Mouse (Mus musculus) neural tube, embryonic 11.5 days (tissue): Measurements from ENCODE around the gene Zc3hc1. TPM values are rescaled to one million over a fixed set of nuclear protein-coding genes. Genes with fewer than 3 reads are reported as not detected.
A peak's percentile ranks its signal among the peaks of the same experiment; 100 is the strongest.

Experiments used
- ATAC-seq: fragments of 200-750 bp; cut with Nextera tagmentation; 2 replicates; pipeline ENCODE4 v1.8.0; 2017; ENCODE audit warnings: moderate number of reproducible peaks, mild to moderate bottlenecking, moderate TSS enrichment, moderate library complexity; ENCODE audit not compliant: insufficient read depth, low FRiP score, low TSS enrichment
- DNase-seq: peaks from one replicate; pipeline ENCODE4 v3.0.0-alpha.2; 2015; ENCODE audit warnings: low spot score
- H3K27ac ChIP-seq: fragments of 300-500 bp; sonication (generic); 2 replicates; pipeline ENCODE4 v1.5.1; 2014; ENCODE audit warnings: low read depth, mild to moderate bottlenecking, low read length
- H3K27me3 ChIP-seq: fragments of 300-500 bp; sonication (generic); 2 replicates; pipeline ENCODE4 v1.6.1; 2014; ENCODE audit warnings: mild to moderate bottlenecking, low read length, mixed read lengths; ENCODE audit not compliant: control insufficient read depth, insufficient read depth
- H3K36me3 ChIP-seq: fragments of 300-500 bp; sonication (generic); 2 replicates; pipeline ENCODE4 v1.6.1; 2014; ENCODE audit warnings: mild to moderate bottlenecking, low read length, moderate library complexity, mixed read lengths; ENCODE audit not compliant: control insufficient read depth, insufficient read depth
- H3K4me1 ChIP-seq: fragments of 300-500 bp; sonication (generic); 2 replicates; pipeline ENCODE4 v1.6.1; 2014; ENCODE audit warnings: low read length, mixed read lengths; ENCODE audit not compliant: control insufficient read depth, insufficient read depth
- H3K4me2 ChIP-seq: fragments of 300-500 bp; sonication (generic); 2 replicates; pipeline ENCODE4 v1.6.1; 2014; ENCODE audit warnings: low read depth, mild to moderate bottlenecking, moderate library complexity
- H3K4me3 ChIP-seq: fragments of 300-500 bp; sonication (generic); 2 replicates; pipeline ENCODE4 v1.5.1; 2014; ENCODE audit warnings: low read depth, low read length
- H3K9ac ChIP-seq: fragments of 300-500 bp; sonication (generic); 2 replicates; pipeline ENCODE4 v1.6.1; 2014; ENCODE audit warnings: mild to moderate bottlenecking, low read length
- H3K9me3 ChIP-seq: fragments of 300-500 bp; sonication (generic); 2 replicates; pipeline ENCODE4 v1.6.1; 2016; ENCODE audit warnings: low read length; ENCODE audit not compliant: control insufficient read depth
- WGBS: fragments of 180-500 bp; shearing (Covaris S2); extraction: QIAGEN DNeasy Blood & Tissue Kit; methylation state at CpG from one replicate; pipeline ENCODE4 v1.1.7; 2014; 5-methylcytosine and 5-hydroxymethylcytosine counted together
- polyA plus RNA-seq: library from polyadenylated mRNA; unstranded; fragments of >200 nt; fragmentation: Nextera tagmentation; extraction: Ambion mirVana; gene quantifications from 2 replicates; pipeline ENCODE4 v1.2.1, GENCODE M21; 2014

The Zc3hc1 gene
- 72.3 and 73.7 TPM in 2 replicates for polyA plus RNA-seq

DNA sequence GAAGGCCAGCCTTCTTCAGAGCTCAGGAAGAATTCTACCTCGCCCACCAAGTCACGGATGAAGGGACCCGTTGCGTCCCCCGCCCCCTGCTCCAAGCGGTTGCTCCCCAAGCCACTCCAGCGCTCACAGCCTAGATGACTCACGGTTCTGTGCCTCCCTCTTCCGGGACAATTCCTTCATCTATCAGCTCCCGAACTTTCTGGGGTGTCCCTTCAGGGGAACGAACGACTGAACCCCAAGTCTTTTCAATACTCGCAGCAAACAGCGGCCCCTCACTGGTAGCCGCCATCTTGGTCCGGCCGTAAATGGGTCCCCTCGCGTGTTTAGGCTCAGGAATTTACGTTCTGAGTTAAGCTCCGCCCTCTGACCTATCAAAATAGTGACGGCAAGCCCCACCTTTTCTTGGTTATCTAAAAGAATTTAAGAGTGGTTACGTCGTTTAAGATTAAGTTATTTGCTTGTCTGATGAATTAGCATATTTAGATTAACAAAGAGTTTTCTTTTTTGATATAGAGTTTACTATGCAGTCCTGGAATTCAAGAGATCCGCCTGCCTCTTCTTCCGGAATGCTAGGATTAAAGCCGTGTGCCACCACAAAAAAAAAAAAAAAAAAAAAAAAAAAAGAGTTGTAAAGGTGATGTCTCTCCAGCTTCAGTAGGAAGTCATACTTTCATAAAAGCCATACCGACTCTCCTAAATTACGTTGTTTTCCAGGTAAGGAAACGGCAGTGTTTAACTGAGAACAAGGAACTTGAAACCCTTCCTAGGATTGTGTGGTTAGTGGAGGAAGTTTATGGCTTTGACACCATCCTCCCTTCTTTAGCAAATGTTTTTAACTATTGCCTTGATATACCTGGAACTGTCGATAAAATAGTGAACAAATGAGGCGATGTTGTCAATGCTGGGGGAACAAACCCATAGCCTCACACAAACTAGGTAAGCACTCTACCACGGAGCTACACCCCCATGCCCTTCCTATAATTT is at the start of gene Zc3hc1:
Gene Zc3hc1 (minus strand): TSS at position 315 of the 984 bp plus-strand sequence.
- no peaks in the 10 kb centered on the region for H3K9me3 ChIP-seq
- H3K4me3 ChIP-seq = peak within 1 kb of the TSS; percentile 73
- H3K27me3 ChIP-seq = no peaks in the 10 kb centered on the region
- DNase-seq (peak; percentile 81), ATAC-seq (peak; percentile 75; the same call in 1 of the 2 replicates)
- H3K9ac ChIP-seq = peak within 1 kb of the TSS; percentile 75
- peak within 1 kb of the TSS; percentile 24; the same call in 1 of the 2 replicates for H3K27ac ChIP-seq
- 18% methylated on average over 33 of the region's 33 CpGs for WGBS
- no peaks in the 10 kb centered on the region for H3K4me1 ChIP-seq
- H3K36me3 ChIP-seq = no peaks in the 10 kb centered on the region
- H3K4me2 ChIP-seq = peak within 1 kb of the TSS; percentile 33

- H3K27ac ChIP-seq = no peak overlapping the region
- WGBS = 96% methylated on average over 10 of the region's 10 CpGs
- no peak overlapping the region for H3K4me2 ChIP-seq
- peaks cover 14% of the 10 kb centered on the region; the same call in 1 of the 2 replicates for H3K36me3 ChIP-seq
- no peaks in the 10 kb centered on the region for H3K27me3 ChIP-seq
- no peak for DNase-seq
- no peak for ATAC-seq
- no peaks in the 10 kb centered on the region for H3K9me3 ChIP-seq
- no peak overlapping the region for H3K4me3 ChIP-seq
- no peaks in the 10 kb centered on the region for H3K4me1 ChIP-seq
- no peak overlapping the region for H3K9ac ChIP-seq
Observed at GRCm38 (mm10) chr6:30439576-30439975, 48.7 kb upstream of the Zc3hc1 start.

GRCm38 (mm10) chr6:30437054-30437453 is 46.2 kb upstream of the Zc3hc1 start:
- H3K27ac ChIP-seq = no peak overlapping the region
- no peaks in the 10 kb centered on the region for H3K4me1 ChIP-seq
- no peak overlapping the region for H3K9ac ChIP-seq
- no peak for DNase-seq
- ATAC-seq = no peak
- no peaks in the 10 kb centered on the region for H3K27me3 ChIP-seq
- no peak overlapping the region for H3K4me2 ChIP-seq
- H3K9me3 ChIP-seq = no peaks in the 10 kb centered on the region
- 71% methylated on average over 3 of the region's 3 CpGs for WGBS
- no peak overlapping the region for H3K4me3 ChIP-seq
- peaks cover 4% of the 10 kb centered on the region; the same call in 1 of the 2 replicates for H3K36me3 ChIP-seq

DNA sequence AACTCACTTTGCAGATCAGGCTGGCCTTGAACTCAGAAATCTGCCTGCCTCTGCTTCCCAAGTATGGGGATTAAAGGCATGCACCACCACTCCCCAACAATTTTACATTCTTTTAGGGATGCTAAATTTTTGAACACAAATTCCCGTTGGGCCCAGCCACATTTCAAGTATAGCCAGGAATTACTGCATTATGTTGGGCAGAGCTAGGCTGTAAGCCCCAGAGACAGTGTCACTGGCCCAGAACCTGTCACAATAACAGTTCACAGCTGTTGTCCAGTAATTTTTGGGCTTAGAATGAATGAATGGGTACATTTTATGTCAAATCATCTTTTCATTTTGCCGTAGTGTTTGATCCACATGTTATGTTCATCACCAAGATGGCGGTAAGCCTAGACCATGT is 45.6 kb upstream of the Zc3hc1 start:
- H3K4me1 ChIP-seq = no peaks in the 10 kb centered on the region
- 94% methylated on average over 3 of the region's 3 CpGs for WGBS

GRCm38 (mm10) chr6:30432461-30433192 is 41.8 kb upstream of the Zc3hc1 start:
- no peak overlapping the region for H3K9ac ChIP-seq
- no peak overlapping the region for H3K4me3 ChIP-seq
- no peak for DNase-seq
- H3K9me3 ChIP-seq = no peaks in the 10 kb centered on the region
- no peaks in the 10 kb centered on the region for H3K36me3 ChIP-seq
- H3K4me2 ChIP-seq = no peak overlapping the region
- 0 out of 2 replicates have a peak overlapping the region, but pooled peaks have one; percentile 34 for H3K27ac ChIP-seq
- no peaks in the 10 kb centered on the region for H3K4me1 ChIP-seq
- no peaks in the 10 kb centered on the region for H3K27me3 ChIP-seq
- ATAC-seq = no peak
- WGBS = 69% methylated on average over 3 of the region's 3 CpGs

More for the DNA sequence above, 45.6 kb upstream of the Zc3hc1 start:
- ATAC-seq (no peak), DNase-seq (no peak)
- no peaks in the 10 kb centered on the region for H3K36me3 ChIP-seq
- H3K27me3 ChIP-seq = no peaks in the 10 kb centered on the region
- H3K4me3 ChIP-seq = no peak overlapping the region
- H3K9me3 ChIP-seq = no peaks in the 10 kb centered on the region
- H3K4me2 ChIP-seq = no peak overlapping the region
- H3K9ac ChIP-seq = no peak overlapping the region
- H3K27ac ChIP-seq = no peak overlapping the region

DNA sequence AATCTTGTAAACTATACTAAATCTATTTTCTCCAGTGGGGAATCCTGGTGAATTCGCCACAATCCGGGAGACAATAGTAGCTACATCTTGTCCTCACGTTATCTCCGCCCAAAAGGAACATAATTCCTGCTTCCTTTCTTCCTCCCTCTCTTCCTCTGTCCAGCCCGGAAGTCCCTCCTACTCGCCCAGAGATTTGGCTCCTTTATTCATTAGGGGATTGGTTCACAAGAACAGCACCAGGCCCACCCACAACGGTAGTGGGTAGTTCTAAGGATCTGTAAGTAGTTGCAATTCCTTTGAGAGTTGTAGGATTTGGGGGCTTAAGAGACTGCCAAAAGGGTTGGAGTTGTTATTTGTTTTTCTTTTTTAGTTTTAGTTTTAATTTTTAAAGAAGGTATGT is 26.0 kb upstream of the Zc3hc1 start:
- no peak for ATAC-seq
- 88% methylated on average over 7 of the region's 7 CpGs for WGBS
- DNase-seq = no peak

DNA sequence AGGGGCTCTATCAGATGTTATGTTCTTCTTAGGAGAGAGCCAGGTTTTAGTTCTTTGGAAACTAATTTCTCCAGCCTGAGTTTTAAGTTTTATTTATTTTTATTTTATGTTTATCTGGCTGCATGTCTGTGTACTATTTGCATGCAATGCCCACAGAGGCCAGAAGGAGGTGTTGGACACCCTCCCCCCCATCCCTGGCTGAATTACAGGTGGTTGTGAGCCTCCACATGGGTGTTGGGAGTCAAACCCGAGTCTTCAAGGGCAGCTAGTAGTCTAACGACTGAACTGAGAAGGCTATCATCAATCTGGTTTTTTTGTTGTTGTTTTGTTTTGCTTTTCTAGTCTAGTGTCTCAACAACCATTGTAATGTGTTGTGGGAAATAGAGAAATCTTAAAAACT is 25.3 kb upstream of the Zc3hc1 start:
- ATAC-seq (no peak), DNase-seq (no peak)
- H3K27ac ChIP-seq = no peak overlapping the region
- no peaks in the 10 kb centered on the region for H3K27me3 ChIP-seq
- no peaks in the 10 kb centered on the region for H3K9me3 ChIP-seq
- no peaks in the 10 kb centered on the region for H3K36me3 ChIP-seq
- 96% methylated on average over 2 of the region's 2 CpGs for WGBS
- H3K4me3 ChIP-seq = no peak overlapping the region
- H3K9ac ChIP-seq = no peak overlapping the region
- H3K4me1 ChIP-seq = no peaks in the 10 kb centered on the region
- H3K4me2 ChIP-seq = no peak overlapping the region

More for the DNA sequence above, 26.0 kb upstream of the Zc3hc1 start:
- H3K4me2 ChIP-seq = no peak overlapping the region
- no peaks in the 10 kb centered on the region for H3K9me3 ChIP-seq
- H3K36me3 ChIP-seq = peaks cover 3% of the 10 kb centered on the region; the same call in 1 of the 2 replicates
- no peaks in the 10 kb centered on the region for H3K27me3 ChIP-seq
- H3K4me3 ChIP-seq = no peak overlapping the region
- H3K27ac ChIP-seq = no peak overlapping the region
- no peak overlapping the region for H3K9ac ChIP-seq
- H3K4me1 ChIP-seq = no peaks in the 10 kb centered on the region

DNA sequence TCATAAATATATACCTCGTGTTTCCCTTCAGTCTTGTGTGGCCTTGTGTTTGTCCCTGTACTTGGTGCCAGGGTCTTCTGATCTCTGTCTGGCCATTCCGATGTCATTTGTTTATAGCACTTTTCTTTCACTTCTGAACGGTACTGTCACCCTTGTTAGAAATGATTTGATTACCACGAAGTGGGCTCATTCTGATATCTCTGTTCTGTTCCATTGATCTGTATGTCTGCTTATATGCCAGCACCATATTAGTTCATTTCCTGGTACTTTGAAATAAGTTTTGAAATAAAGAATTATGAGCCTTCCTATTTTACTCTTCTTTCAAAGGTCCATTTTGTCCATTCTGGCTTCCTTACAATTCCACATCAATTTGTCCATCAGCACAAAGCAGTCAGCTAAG is 20.5 kb upstream of the Zc3hc1 start:
- Histone ChIP-seq H3K36me3 (no peaks in the 10 kb centered on the region), H3K9me3 (no peaks in the 10 kb centered on the region), H3K4me2 (no peak overlapping the region), H3K27ac (no peak overlapping the region), H3K27me3 (no peaks in the 10 kb centered on the region), H3K4me3 (no peak overlapping the region), H3K4me1 (no peaks in the 10 kb centered on the region), H3K9ac (no peak overlapping the region)
- DNase-seq (no peak), ATAC-seq (no peak)
- WGBS = 88% methylated on average over 4 of the region's 4 CpGs
